Mouse (Mus musculus) liver, postnatal 0 days (tissue): ENCODE measurements around the gene Cnpy3.

Experiments
- CTCF ChIP-seq: sonication (generic); IDR thresholded peaks from 2 replicates; pipeline ENCODE4 v1.5.1; 2016; ENCODE audit warnings: antibody characterized with exemption, low read depth
- EP300 ChIP-seq: IDR thresholded peaks from 2 replicates; pipeline ENCODE4 v1.6.1; 2016; ENCODE audit warnings: antibody characterized with exemption, low read depth, mild to moderate bottlenecking

- TF ChIP-seq CTCF (no peak), EP300 (no peak)
Measured at GRCm38 (mm10) chr17:46758753-46759152, 6.7 kb upstream of the Cnpy3 start.
